Mouse (Mus musculus): ENCODE results near the gene Enoph1.

The Enoph1 gene

GRCm38 (mm10) chr5:100041272-100041671 is 1.5 kb downstream of the Enoph1 start:
- no peak for DNase-seq

GRCm38 (mm10) chr5:100042467-100042866 is 2.7 kb downstream of the Enoph1 start:
- no peak for DNase-seq

GRCm38 (mm10) chr5:100043361-100043760 is 3.6 kb downstream of the Enoph1 start:
- DNase-seq: peak; percentile 81 to 83

- DNase-seq: no peak
These were observed 4.2 kb downstream of the Enoph1 start for GRCm38 (mm10) chr5:100044030-100044429.

GRCm38 (mm10) chr5:100044621-100045020 is 4.8 kb downstream of the Enoph1 start:
- DNase-seq: no peak

GRCm38 (mm10) chr5:100046096-100046495 is 6.3 kb downstream of the Enoph1 start:
- no peak for DNase-seq

- no peak for DNase-seq
These were observed 7.4 kb downstream of the Enoph1 start for GRCm38 (mm10) chr5:100047143-100047640.

GRCm38 (mm10) chr5:100047871-100048270 is 8.1 kb downstream of the Enoph1 start:
- DNase-seq: peak in 1 of 2 experiments; percentile 24

- DNase-seq: no peak
These were observed 10.1 kb downstream of the Enoph1 start for GRCm38 (mm10) chr5:100049904-100050303.

GRCm38 (mm10) chr5:100052728-100053127 is 12.9 kb downstream of the Enoph1 start:
- DNase-seq: no peak

- no peak for DNase-seq
These were observed 15.2 kb downstream of the Enoph1 start for GRCm38 (mm10) chr5:100054807-100055547.

GRCm38 (mm10) chr5:100055866-100056369 is 16.1 kb downstream of the Enoph1 start:
- peak in 1 of 2 experiments; percentile 44 for DNase-seq

- no peak for DNase-seq
These were observed 17.9 kb downstream of the Enoph1 start for GRCm38 (mm10) chr5:100057461-100058209.

GRCm38 (mm10) chr5:100058729-100059128 is 18.9 kb downstream of the Enoph1 start:
- no peak for DNase-seq

- DNase-seq: no peak
These were observed 19.5 kb downstream of the Enoph1 start for GRCm38 (mm10) chr5:100059326-100059725.

GRCm38 (mm10) chr5:100060876-100061275 is 21.1 kb downstream of the Enoph1 start:
- no peak for DNase-seq

- DNase-seq: no peak
These were observed 27.8 kb downstream of the Enoph1 start for GRCm38 (mm10) chr5:100067579-100067978.

- DNase-seq: no peak
These were observed 29.7 kb downstream of the Enoph1 start for GRCm38 (mm10) chr5:100069526-100069925.

- peak; percentile 73 to 86 for DNase-seq
These were observed 30.5 kb downstream of the Enoph1 start for GRCm38 (mm10) chr5:100070255-100070654.

GRCm38 (mm10) chr5:100071541-100071940 is 31.8 kb downstream of the Enoph1 start:
- peak in 1 of 2 experiments; percentile 21 for DNase-seq

- peak in 1 of 2 experiments; percentile 25 for DNase-seq
These were observed 32.8 kb downstream of the Enoph1 start for GRCm38 (mm10) chr5:100072557-100072956.

GRCm38 (mm10) chr5:100074571-100074970 is 34.8 kb downstream of the Enoph1 start:
- no peak for DNase-seq
